ENCODE assay signal across 8 mouse cellular contexts in genomic region chr8:94392147-94392546, GRCm38 (mm10). TPM values are rescaled to one million over a fixed set of nuclear protein-coding genes. Genes with fewer than 3 reads are reported as not detected.
DNase-seq lines count a peak whose midpoint lies in the region; ATAC-seq lines count a peak whose summit lies in the region.

No protein-coding gene starts in this region.

- no peak overlapping the region for H3K4me2 ChIP-seq in midbrain, embryonic 14.5 days (ENCODE audit: low read length)
- no peak overlapping the region for H3K4me2 ChIP-seq in midbrain, embryonic 13.5 days (replicated peaks)

- peak; percentile 17 for DNase-seq in cerebellum, adult 8-10 months
- DNase-seq in midbrain, embryonic 14.5 days: peak; percentile 55
- peak; percentile 70 for DNase-seq in adrenal gland, postnatal 10 days
- peak; percentile 33 to 46 for DNase-seq in gastrocnemius, adult 8-10 months (ENCODE audit: low spot score in 2 of 2)
- peak; percentile 72 to 84 for DNase-seq in kidney, postnatal 36 days
- peak; percentile 54 for DNase-seq in retina, embryonic 14.5 days (ENCODE audit: low spot score)

- no peak overlapping the region for H3K27ac ChIP-seq in midbrain, embryonic 14.5 days (replicated peaks; ENCODE audit: low read depth, low read length)
- no peak overlapping the region for H3K27ac ChIP-seq in midbrain, embryonic 13.5 days

- no peak overlapping the region for H3K9ac ChIP-seq in midbrain, embryonic 14.5 days (replicated peaks; ENCODE audit: low read length)
- no peak overlapping the region for H3K9ac ChIP-seq in midbrain, embryonic 13.5 days (replicated peaks)

- no peak overlapping the region for H3K4me3 ChIP-seq in midbrain, embryonic 14.5 days (replicated peaks; ENCODE audit: low read depth, low read length)
- H3K4me3 ChIP-seq in midbrain, embryonic 13.5 days (replicated peaks): no peak overlapping the region

- WGBS in midbrain, embryonic 14.5 days: 80% methylated on average over 12 of the region's 12 CpGs
- 83% methylated on average over 12 of the region's 12 CpGs for WGBS in midbrain, embryonic 13.5 days

- no peaks in the 10 kb centered on the region for H3K27me3 ChIP-seq in midbrain, embryonic 14.5 days (ENCODE audit: control insufficient read depth, insufficient read depth, low read length)
- H3K27me3 ChIP-seq in midbrain, embryonic 13.5 days: no peaks in the 10 kb centered on the region

- H3K36me3 ChIP-seq in midbrain, embryonic 14.5 days (ENCODE audit: control insufficient read depth, insufficient read depth, low read length): peaks cover 71% of the 10 kb centered on the region
- peaks cover 74% of the 10 kb centered on the region for H3K36me3 ChIP-seq in midbrain, embryonic 13.5 days

- no peaks in the 10 kb centered on the region for H3K9me3 ChIP-seq in midbrain, embryonic 14.5 days (ENCODE audit: control insufficient read depth, low read length)
- H3K9me3 ChIP-seq in midbrain, embryonic 13.5 days: no peaks in the 10 kb centered on the region

- ATAC-seq in cerebellum, adult (ENCODE audit: insufficient number of reproducible peaks, low FRiP score, low TSS enrichment): no peak
- ATAC-seq in midbrain, embryonic 14.5 days (ENCODE audit: low FRiP score, low TSS enrichment): no peak
- ATAC-seq in midbrain, embryonic 13.5 days: no peak

- H3K4me1 ChIP-seq in midbrain, embryonic 14.5 days (ENCODE audit: control insufficient read depth, insufficient read depth, low read length): peaks cover 8% of the 10 kb centered on the region; the same call in 1 of the 2 replicates
- peaks cover 12% of the 10 kb centered on the region for H3K4me1 ChIP-seq in midbrain, embryonic 13.5 days (replicated peaks)

RNA-seq across cellular contexts. Expression of gene Herpud1, which starts 5.9 kb away (rescaled TPM):
- 60.9 and 72.2 TPM in 2 replicates for polyA plus RNA-seq in midbrain, embryonic 14.5 days (2014; fragmentation: Nextera tagmentation; extraction: Ambion mirVana)
- 58.2 and 60.0 TPM in 2 replicates for polyA plus RNA-seq in midbrain, embryonic 13.5 days (2015; fragmentation: Nextera tagmentation; extraction: Ambion mirVana)
- total RNA-seq in adrenal gland, postnatal 10 days (2021): 100 to 1,000 TPM in 1 of 2 experiments, 10 to 100 TPM in 1; 93.9 to 145 TPM
- total RNA-seq in gastrocnemius, adult 8-10 months (2022): 100 to 1,000 TPM; 117 to 134 (median 124) TPM

RNA-seq across cellular contexts. Expression of gene Nlrc5, which starts 42.0 kb away (rescaled TPM):
- polyA plus RNA-seq in midbrain, embryonic 14.5 days (2014; fragmentation: Nextera tagmentation; extraction: Ambion mirVana): 0.32 and 1.2 TPM in 2 replicates
- 0.27 and 0.28 TPM in 2 replicates for polyA plus RNA-seq in midbrain, embryonic 13.5 days (2015; fragmentation: Nextera tagmentation; extraction: Ambion mirVana)
- 1 to 10 TPM; 2.8 TPM for total RNA-seq in adrenal gland, postnatal 10 days (2021)
- 1 to 10 TPM in 1 of 4 experiments, under 1 TPM in 3; 0.44 to 1.1 (median 0.65) TPM for total RNA-seq in gastrocnemius, adult 8-10 months (2022)

Comparison
In these comparisons a context has a peak if more than half of its experiments do, and no peak if none do; other contexts are left out.
1. DNase-seq: peak in every context shown above with its lines; median percentile 78 in kidney, postnatal 36 days; 70 in adrenal gland, postnatal 10 days; 55 in midbrain, embryonic 14.5 days; 54 in retina, embryonic 14.5 days; 40 in gastrocnemius, adult 8-10 months; 17 in cerebellum, adult 8-10 months.